Mouse (Mus musculus) adrenal gland, postnatal 36 days (tissue): ENCODE data around the gene Kif5a. TPM values are rescaled to one million over a fixed set of nuclear protein-coding genes. Genes with fewer than 3 reads are reported as not detected.

Experiments used
- total RNA-seq, 2 experiments: library from RNA; stranded (reverse); gene quantifications; 2 replicates each; pipeline ENCODE4 v1.2.3; 2021

The Kif5a gene
- total RNA-seq, 2 experiments from 2014 or later: 6.3 to 7.5 TPM

Other genes with a start within 250 kb of the Kif5a start
- gene Tsfm, start 232.5 kb downstream of the Kif5a start, total RNA-seq: 10 to 100 TPM; 64.4 to 71.3 TPM
- gene Mettl1, start 221.9 kb downstream of the Kif5a start, total RNA-seq: 10 to 100 TPM; 20.1 to 21.4 TPM
- gene Eef1akmt3, start 221.8 kb downstream of the Kif5a start, total RNA-seq: under 1 TPM; 0.30 to 0.53 TPM
- gene Cyp27b1, start 215.1 kb downstream of the Kif5a start, total RNA-seq: under 1 TPM; 0.26 to 0.76 TPM
- 1 to 10 TPM; 9.3 to 9.7 TPM for gene March9, start 203.2 kb downstream of the Kif5a start, total RNA-seq
- gene Cdk4, start 199.8 kb downstream of the Kif5a start, total RNA-seq: 100 to 1,000 TPM; 213 to 225 TPM
- gene Tspan31, start 193.1 kb downstream of the Kif5a start, total RNA-seq: 100 to 1,000 TPM; 106 to 118 TPM
- 1 to 10 TPM; 2.2 to 3.4 TPM for gene Agap2, start 188.1 kb downstream of the Kif5a start, total RNA-seq
- 100 to 1,000 TPM; 120 to 138 TPM for gene Os9, start 142.2 kb downstream of the Kif5a start, total RNA-seq
- gene B4galnt1, start 98.1 kb downstream of the Kif5a start, total RNA-seq: 1 to 10 TPM; 6.3 to 6.8 TPM
- gene Slc26a10, start 82.7 kb downstream of the Kif5a start, total RNA-seq: 1 to 10 TPM in 1 of 2 experiments, under 1 TPM in 1; 0.89 to 1.1 TPM
- gene Arhgef25, start 73.3 kb downstream of the Kif5a start, total RNA-seq: 10 to 100 TPM; 19.0 to 21.6 TPM
- 10 to 100 TPM; 52.4 to 71.7 TPM for gene Dtx3, start 67.6 kb downstream of the Kif5a start, total RNA-seq
- 10 to 100 TPM; 39.2 to 48.1 TPM for gene Pip4k2c, start 51.8 kb downstream of the Kif5a start, total RNA-seq
- gene Dctn2, start 3.0 kb upstream of the Kif5a start, total RNA-seq: 100 to 1,000 TPM; 148 to 190 TPM
- 10 to 100 TPM; 42.0 to 45.2 TPM for gene Mbd6, start 25.7 kb upstream of the Kif5a start, total RNA-seq
- 100 to 1,000 TPM; 102 to 123 TPM for gene Mars, start 48.4 kb upstream of the Kif5a start, total RNA-seq
- 1 to 10 TPM; 1.7 to 2.2 TPM for gene Arhgap9, start 58.6 kb upstream of the Kif5a start, total RNA-seq
- gene Gli1, start 78.6 kb upstream of the Kif5a start, total RNA-seq: 1 to 10 TPM; 2.7 to 4.2 TPM
- gene Inhbe, start 91.1 kb upstream of the Kif5a start, total RNA-seq: not detected
- gene Inhbc, start 107.1 kb upstream of the Kif5a start, total RNA-seq: not detected
- gene R3hdm2, start 117.0 kb upstream of the Kif5a start, total RNA-seq: 100 to 1,000 TPM; 115 to 126 TPM
- 1 to 10 TPM; 2.2 to 3.4 TPM for gene Stac3, start 238.3 kb upstream of the Kif5a start, total RNA-seq